Mouse (Mus musculus): ENCODE results near the gene Gm9048. TPM values are rescaled to one million over a fixed set of nuclear protein-coding genes. Genes with fewer than 3 reads are reported as not detected.

Gm9048 gene
- polyA plus RNA-seq (2014; fragmentation: Illumina TruSeq; extraction: RNeasy Lipid Tissue Mini Kit (QIAGEN cat#74804); ENCODE audit: low replicate concordance), result not detected

DNA sequence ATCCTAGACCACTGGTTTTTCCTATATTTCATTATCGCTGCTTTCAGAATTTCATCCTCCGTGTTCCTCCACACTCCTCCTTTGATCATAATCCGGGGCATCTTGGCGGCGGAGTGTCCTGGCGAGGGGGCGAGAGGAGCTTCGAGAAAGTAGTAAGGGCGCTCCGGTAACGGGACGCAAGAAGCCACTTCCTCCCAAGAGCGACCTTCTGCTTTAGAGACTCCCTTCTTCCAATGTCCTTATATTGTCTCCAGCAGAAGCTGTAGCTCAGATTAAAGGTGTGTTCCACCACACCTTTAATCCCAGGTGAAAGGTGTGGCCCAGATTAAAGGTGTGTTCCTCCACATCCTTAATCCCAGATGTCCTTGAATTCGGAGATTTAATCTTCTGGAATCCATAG lies at the start of gene Gm9048:
Gene Gm9048, minus strand, starts transcription at position 101 of the 400 bp plus-strand sequence.

GRCm38 (mm10) chr10:118354005-118354404 lies 5.5 kb upstream of the Gm9048 start, which contains the start of gene Gm9049:
Gene Gm9049, minus strand, starts transcription at chr10:118354105.

DNA sequence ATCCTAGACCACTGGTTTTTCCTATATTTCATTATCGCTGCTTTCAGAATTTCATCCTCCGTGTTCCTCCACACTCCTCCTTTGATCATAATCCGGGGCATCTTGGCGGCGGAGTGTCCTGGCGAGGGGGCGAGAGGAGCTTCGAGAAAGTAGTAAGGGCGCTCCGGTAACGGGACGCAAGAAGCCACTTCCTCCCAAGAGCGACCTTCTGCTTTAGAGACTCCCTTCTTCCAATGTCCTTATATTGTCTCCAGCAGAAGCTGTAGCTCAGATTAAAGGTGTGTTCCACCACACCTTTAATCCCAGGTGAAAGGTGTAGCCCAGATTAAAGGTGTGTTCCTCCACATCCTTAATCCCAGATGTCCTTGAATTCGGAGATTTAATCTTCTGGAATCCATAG lies 5.3 kb downstream of the Gm9048 start, which contains the start of gene Gm9046:
Gene Gm9046, minus strand, starts transcription at position 101 of the 400 bp plus-strand sequence.

DNA sequence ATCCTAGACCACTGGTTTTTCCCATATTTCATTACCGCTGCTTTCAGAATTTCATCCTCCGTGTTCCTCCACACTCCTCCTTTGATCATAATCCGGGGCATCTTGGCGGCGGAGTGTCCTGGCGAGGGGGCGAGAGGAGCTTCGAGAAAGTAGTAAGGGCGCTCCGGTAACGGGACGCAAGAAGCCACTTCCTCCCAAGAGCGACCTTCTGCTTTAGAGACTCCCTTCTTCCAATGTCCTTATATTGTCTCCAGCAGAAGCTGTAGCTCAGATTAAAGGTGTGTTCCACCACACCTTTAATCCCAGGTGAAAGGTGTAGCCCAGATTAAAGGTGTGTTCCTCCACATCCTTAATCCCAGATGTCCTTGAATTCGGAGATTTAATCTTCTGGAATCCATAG lies 10.7 kb downstream of the Gm9048 start, which contains the start of gene Gm9045:
Gene Gm9045, minus strand, starts transcription at position 101 of the 400 bp plus-strand sequence.

DNA sequence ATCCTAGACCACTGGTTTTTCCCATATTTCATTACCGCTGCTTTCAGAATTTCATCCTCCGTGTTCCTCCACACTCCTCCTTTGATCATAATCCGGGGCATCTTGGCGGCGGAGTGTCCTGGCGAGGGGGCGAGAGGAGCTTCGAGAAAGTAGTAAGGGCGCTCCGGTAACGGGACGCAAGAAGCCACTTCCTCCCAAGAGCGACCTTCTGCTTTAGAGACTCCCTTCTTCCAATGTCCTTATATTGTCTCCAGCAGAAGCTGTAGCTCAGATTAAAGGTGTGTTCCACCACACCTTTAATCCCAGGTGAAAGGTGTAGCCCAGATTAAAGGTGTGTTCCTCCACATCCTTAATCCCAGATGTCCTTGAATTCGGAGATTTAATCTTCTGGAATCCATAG lies 16.2 kb downstream of the Gm9048 start, which contains the start of gene Gm9044:
Gene Gm9044, minus strand, starts transcription at position 101 of the 400 bp plus-strand sequence.

GRCm38 (mm10) chr10:118326869-118327268 lies 21.6 kb downstream of the Gm9048 start, which contains the start of gene Gm9040:
Gene Gm9040, minus strand, starts transcription at chr10:118326969.

Other genes with a start within 250 kb of the Gm9048 start
- gene Mdm1, start 206.9 kb downstream of the Gm9048 start, polyA plus RNA-seq (2014; fragmentation: Illumina TruSeq; extraction: RNeasy Lipid Tissue Mini Kit (QIAGEN cat#74804); ENCODE audit: low replicate concordance), result 3.2 TPM
- gene Il22, start 143.7 kb downstream of the Gm9048 start, polyA plus RNA-seq (2014; fragmentation: Illumina TruSeq; extraction: RNeasy Lipid Tissue Mini Kit (QIAGEN cat#74804); ENCODE audit: low replicate concordance), result not detected
- not detected for gene Gm32717, start 107.9 kb downstream of the Gm9048 start, polyA plus RNA-seq (2014; fragmentation: Illumina TruSeq; extraction: RNeasy Lipid Tissue Mini Kit (QIAGEN cat#74804); ENCODE audit: low replicate concordance)
- not detected for gene Gm32802, start 90.0 kb downstream of the Gm9048 start, polyA plus RNA-seq (2014; fragmentation: Illumina TruSeq; extraction: RNeasy Lipid Tissue Mini Kit (QIAGEN cat#74804); ENCODE audit: low replicate concordance)
- gene Iltifb, start 53.6 kb downstream of the Gm9048 start, polyA plus RNA-seq (2014; fragmentation: Illumina TruSeq; extraction: RNeasy Lipid Tissue Mini Kit (QIAGEN cat#74804); ENCODE audit: low replicate concordance), result not detected
- not detected for gene Gm9040, start 21.7 kb downstream of the Gm9048 start, polyA plus RNA-seq (2014; fragmentation: Illumina TruSeq; extraction: RNeasy Lipid Tissue Mini Kit (QIAGEN cat#74804); ENCODE audit: low replicate concordance)
- gene Gm9044, start 16.3 kb downstream of the Gm9048 start, polyA plus RNA-seq (2014; fragmentation: Illumina TruSeq; extraction: RNeasy Lipid Tissue Mini Kit (QIAGEN cat#74804); ENCODE audit: low replicate concordance), result not detected
- not detected for gene Gm9045, start 10.8 kb downstream of the Gm9048 start, polyA plus RNA-seq (2014; fragmentation: Illumina TruSeq; extraction: RNeasy Lipid Tissue Mini Kit (QIAGEN cat#74804); ENCODE audit: low replicate concordance)
- gene Gm9046, start 5.4 kb downstream of the Gm9048 start, polyA plus RNA-seq (2014; fragmentation: Illumina TruSeq; extraction: RNeasy Lipid Tissue Mini Kit (QIAGEN cat#74804); ENCODE audit: low replicate concordance), result not detected
- not detected for gene Gm9049, start 5.4 kb upstream of the Gm9048 start, polyA plus RNA-seq (2014; fragmentation: Illumina TruSeq; extraction: RNeasy Lipid Tissue Mini Kit (QIAGEN cat#74804); ENCODE audit: low replicate concordance)
- gene Ifng, start 92.4 kb upstream of the Gm9048 start, polyA plus RNA-seq (2014; fragmentation: Illumina TruSeq; extraction: RNeasy Lipid Tissue Mini Kit (QIAGEN cat#74804); ENCODE audit: low replicate concordance), result not detected